Mouse (Mus musculus): Measurements from ENCODE around the gene Slc25a19. TPM values are rescaled to one million over a fixed set of nuclear protein-coding genes. Genes with fewer than 3 reads are reported as not detected.

Slc25a19 gene
- polyA plus RNA-seq, 1 experiment from 2014 or later, result 49.7 TPM

DNA sequence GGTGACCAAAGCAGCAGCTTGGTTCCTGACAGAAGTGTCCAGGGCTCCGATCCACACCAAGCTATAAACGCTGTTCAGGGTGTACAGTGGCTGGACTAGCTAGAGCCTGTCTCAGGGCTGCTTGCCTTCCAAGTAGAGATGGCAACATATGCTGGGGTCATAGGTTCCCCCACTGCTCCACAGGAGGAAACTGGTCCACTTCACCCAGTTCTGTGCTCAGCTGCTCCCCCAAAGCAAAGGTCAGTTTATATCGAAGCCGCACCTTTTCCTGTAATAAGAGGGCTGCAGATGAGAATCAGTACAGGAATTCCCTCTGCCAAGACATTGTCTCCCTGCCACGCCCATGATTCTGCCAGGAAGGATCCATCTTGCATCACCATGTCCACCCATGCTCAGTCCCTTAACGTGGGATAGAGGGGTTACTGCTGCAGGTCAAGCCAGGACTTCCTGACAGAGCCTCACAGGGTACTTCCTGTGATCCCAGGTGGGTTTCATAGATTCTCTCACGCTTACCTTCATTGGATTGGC, 42.5 kb downstream of the Slc25a19 start:
- Histone ChIP-seq H3K27ac (no peak overlapping the region), H3K4me1 (replicated peaks; ENCODE audit: insufficient read depth, low read length) (no peaks in the 10 kb centered on the region), H3K36me3 (ENCODE audit: insufficient read depth, low read length) (peaks cover 82% of the 10 kb centered on the region), H3K4me3 (replicated peaks; ENCODE audit: low read depth, low read length) (no peak overlapping the region), H3K9ac (ENCODE audit: low read depth, low read length) (no peak overlapping the region), H3K9me3 (replicated peaks; ENCODE audit: low read length) (no peaks in the 10 kb centered on the region), H3K27me3 (ENCODE audit: insufficient read depth, low read length) (no peaks in the 10 kb centered on the region), H3K4me2 (ENCODE audit: low read length) (no peak overlapping the region)
- ATAC-seq (replicated peaks; ENCODE audit: low FRiP score, low read depth) (no peak), DNase-seq (ENCODE audit: low spot score) (no peak)
- 84% methylated on average over 7 of the region's 7 CpGs for WGBS
- TF ChIP-seq CTCF (IDR thresholded peaks at IDR 0.05; ENCODE audit: low read depth), result no peak

DNA sequence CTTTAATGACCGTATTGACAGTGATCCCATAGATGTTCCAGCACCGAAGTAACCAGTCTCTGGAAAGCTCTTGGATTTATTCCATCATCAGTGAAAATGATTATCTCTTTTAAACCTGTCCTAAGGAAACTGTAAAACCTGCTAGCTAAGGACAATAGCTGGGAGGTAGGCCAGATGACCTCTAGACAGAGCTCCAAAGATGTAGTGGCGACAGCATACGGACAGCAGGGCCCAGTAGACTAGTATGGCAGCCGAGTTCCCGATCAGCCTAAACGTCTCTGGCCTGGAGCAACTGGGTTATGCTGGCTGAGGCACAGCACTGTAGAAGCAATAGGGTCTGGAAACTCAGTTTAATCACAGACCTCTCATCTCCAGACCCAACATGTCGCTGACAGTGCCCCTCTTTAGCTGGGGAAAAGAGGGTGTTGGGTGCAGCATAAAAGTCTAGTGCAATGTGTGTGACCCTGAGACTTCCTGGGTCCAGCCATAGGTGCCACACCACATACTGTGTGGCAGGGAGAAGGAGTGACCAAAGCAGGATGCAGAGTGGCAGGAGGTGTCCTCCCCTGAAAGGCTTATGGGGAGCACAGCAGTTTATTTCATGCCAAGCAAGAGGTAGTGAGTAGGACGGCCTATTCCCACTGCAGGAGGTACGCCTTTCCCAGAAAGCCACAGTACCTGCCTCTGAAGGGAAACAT, 43.6 kb downstream of the Slc25a19 start:
- Histone ChIP-seq H3K27ac (no peak overlapping the region), H3K36me3 (ENCODE audit: insufficient read depth, low read length) (peaks cover 80% of the 10 kb centered on the region), H3K4me1 (replicated peaks; ENCODE audit: insufficient read depth, low read length) (no peaks in the 10 kb centered on the region), H3K4me3 (replicated peaks; ENCODE audit: low read depth, low read length) (no peak overlapping the region), H3K27me3 (ENCODE audit: insufficient read depth, low read length) (no peaks in the 10 kb centered on the region), H3K9me3 (replicated peaks; ENCODE audit: low read length) (no peaks in the 10 kb centered on the region), H3K9ac (ENCODE audit: low read depth, low read length) (no peak overlapping the region), H3K4me2 (ENCODE audit: low read length) (no peak overlapping the region)
- ATAC-seq (replicated peaks; ENCODE audit: low FRiP score, low read depth) (no peak), DNase-seq (ENCODE audit: low spot score) (no peak)
- WGBS, result 83% methylated on average over 10 of the region's 10 CpGs
- TF ChIP-seq CTCF (IDR thresholded peaks at IDR 0.05; ENCODE audit: low read depth), result no peak

DNA sequence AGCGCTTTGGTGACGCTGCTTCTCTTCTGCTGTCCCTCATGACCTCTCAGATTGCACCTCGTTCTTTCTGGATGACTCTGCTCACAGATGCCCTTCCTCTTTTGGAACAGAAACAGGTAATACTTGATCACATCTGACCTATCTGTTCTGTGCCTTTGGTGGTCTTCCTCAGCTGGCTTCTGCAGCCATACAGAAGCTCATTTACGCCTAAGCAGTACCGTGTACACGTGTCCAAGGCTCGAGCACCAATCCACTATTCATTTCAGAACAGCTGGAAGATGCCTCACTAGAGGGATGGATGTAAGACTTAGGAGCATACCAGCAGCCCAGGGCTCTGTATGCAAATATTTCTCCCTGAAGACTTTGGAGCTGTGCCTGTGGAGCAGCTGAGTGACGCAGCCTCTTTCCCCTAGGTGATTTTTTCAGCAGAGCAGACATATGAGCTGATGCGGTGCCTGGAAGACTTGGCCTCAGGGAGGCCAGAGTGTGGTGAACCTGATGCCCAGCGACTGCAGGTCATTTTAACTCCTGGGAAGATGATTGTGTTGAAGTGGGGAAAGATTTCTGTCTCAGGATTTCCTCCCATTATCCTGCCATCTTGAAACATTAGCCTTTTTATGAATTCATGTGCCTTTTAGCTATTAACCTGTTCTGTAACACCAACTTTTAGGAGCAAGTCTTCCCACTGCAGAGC, 45.0 kb downstream of the Slc25a19 start:
- 79% methylated on average over 10 of the region's 10 CpGs for WGBS
- no peak overlapping the region for H3K4me2 ChIP-seq (ENCODE audit: low read length)

DNA sequence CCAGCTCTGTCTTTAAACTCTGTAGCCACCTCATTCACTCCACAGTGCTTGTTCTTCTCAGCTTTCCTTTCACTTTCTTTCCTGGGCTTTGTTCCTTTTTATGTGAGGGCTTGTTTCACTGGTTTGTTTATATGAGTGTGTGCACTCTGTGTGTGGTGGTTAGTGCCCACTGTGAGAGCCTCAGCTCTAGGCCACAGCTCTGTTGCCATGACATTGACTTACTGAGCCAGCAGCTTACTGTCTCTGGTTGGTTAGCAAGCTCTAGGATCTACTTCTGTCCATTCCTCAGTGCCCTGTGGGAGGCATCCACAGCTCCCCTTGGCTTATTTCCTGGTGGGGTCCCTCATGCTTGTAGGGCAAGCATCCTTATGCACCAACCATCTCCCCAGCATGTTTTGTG, 49.0 kb downstream of the Slc25a19 start:
- H3K4me1 ChIP-seq (replicated peaks; ENCODE audit: insufficient read depth, low read length), result no peaks in the 10 kb centered on the region
- H3K36me3 ChIP-seq (ENCODE audit: insufficient read depth, low read length), result peaks cover 47% of the 10 kb centered on the region
- H3K27me3 ChIP-seq (ENCODE audit: insufficient read depth, low read length), result no peaks in the 10 kb centered on the region
- H3K4me2 ChIP-seq (ENCODE audit: low read length), result no peak overlapping the region
- H3K4me3 ChIP-seq (replicated peaks; ENCODE audit: low read depth, low read length), result no peak overlapping the region
- ATAC-seq (replicated peaks; ENCODE audit: low FRiP score, low read depth) (no peak), DNase-seq (ENCODE audit: low spot score) (no peak)
- no peak overlapping the region for H3K9ac ChIP-seq (ENCODE audit: low read depth, low read length)
- no peak overlapping the region for H3K27ac ChIP-seq
- no peak for TF ChIP-seq CTCF (IDR thresholded peaks at IDR 0.05; ENCODE audit: low read depth)
- H3K9me3 ChIP-seq (replicated peaks; ENCODE audit: low read length), result no peaks in the 10 kb centered on the region

More for the DNA sequence above, 45.0 kb downstream of the Slc25a19 start:
- Histone ChIP-seq H3K27ac (no peak overlapping the region), H3K4me1 (replicated peaks; ENCODE audit: insufficient read depth, low read length) (no peaks in the 10 kb centered on the region), H3K36me3 (ENCODE audit: insufficient read depth, low read length) (peaks cover 76% of the 10 kb centered on the region), H3K9ac (ENCODE audit: low read depth, low read length) (no peak overlapping the region), H3K4me3 (replicated peaks; ENCODE audit: low read depth, low read length) (no peak overlapping the region), H3K27me3 (ENCODE audit: insufficient read depth, low read length) (no peaks in the 10 kb centered on the region), H3K9me3 (replicated peaks; ENCODE audit: low read length) (no peaks in the 10 kb centered on the region)
- DNase-seq (ENCODE audit: low spot score), result no peak
- no peak for ATAC-seq (replicated peaks; ENCODE audit: low FRiP score, low read depth)
- no peak for TF ChIP-seq CTCF (IDR thresholded peaks at IDR 0.05; ENCODE audit: low read depth)

DNA sequence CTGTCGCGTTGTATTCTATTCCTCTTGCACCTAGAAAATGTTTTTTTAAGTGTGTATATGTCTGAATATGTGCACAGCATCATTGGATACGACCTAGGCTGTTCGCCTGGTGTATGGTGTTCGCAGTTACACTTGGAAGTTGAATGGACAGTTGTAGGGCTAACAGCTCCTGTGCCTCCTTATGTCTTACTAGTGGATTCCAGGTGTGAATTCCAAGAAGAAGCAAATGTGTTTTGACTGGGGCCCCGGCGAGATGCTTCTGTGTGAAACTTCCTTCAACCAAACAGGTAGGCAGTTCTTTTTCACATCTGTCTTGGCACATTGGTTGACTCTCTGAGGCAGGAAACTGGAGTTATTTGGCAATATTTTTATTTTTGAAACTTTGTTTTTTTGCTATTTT, 63.1 kb downstream of the Slc25a19 start:
- H3K36me3 ChIP-seq (ENCODE audit: insufficient read depth, low read length), result peaks cover 28% of the 10 kb centered on the region
- H3K4me2 ChIP-seq (ENCODE audit: low read length), result peak overlapping the region; percentile 83
- peak overlapping the region; percentile 77 for H3K9ac ChIP-seq (ENCODE audit: low read depth, low read length)
- WGBS, result 13% methylated on average over 7 of the region's 7 CpGs
- peak overlapping the region; percentile 78 for H3K4me3 ChIP-seq (replicated peaks; ENCODE audit: low read depth, low read length)
- no peak for TF ChIP-seq CTCF (IDR thresholded peaks at IDR 0.05; ENCODE audit: low read depth)
- no peaks in the 10 kb centered on the region for H3K27me3 ChIP-seq (ENCODE audit: insufficient read depth, low read length)
- H3K4me1 ChIP-seq (replicated peaks; ENCODE audit: insufficient read depth, low read length), result peaks cover 10% of the 10 kb centered on the region; the same call in 1 of the 2 replicates
- H3K9me3 ChIP-seq (replicated peaks; ENCODE audit: low read length), result no peaks in the 10 kb centered on the region
- no peak overlapping the region for H3K27ac ChIP-seq
- DNase-seq (ENCODE audit: low spot score), result no peak
- no peak for ATAC-seq (replicated peaks; ENCODE audit: low FRiP score, low read depth)

Other genes starting within 250 kb of the Slc25a19 start
- 7.6 and 7.8 TPM in 2 replicates for gene Cdr2l, start 246.4 kb downstream of the Slc25a19 start, polyA plus RNA-seq (2015; fragmentation: Nextera tagmentation; extraction: Ambion mirVana)
- gene Mrpl58, start 224.5 kb downstream of the Slc25a19 start, polyA plus RNA-seq (2015; fragmentation: Nextera tagmentation; extraction: Ambion mirVana), result 225 and 232 TPM in 2 replicates
- 1,541 and 1,578 TPM in 2 replicates for gene Atp5h, start 208.3 kb downstream of the Slc25a19 start, polyA plus RNA-seq (2015; fragmentation: Nextera tagmentation; extraction: Ambion mirVana)
- 19.8 and 22.2 TPM in 2 replicates for gene Kctd2, start 208.2 kb downstream of the Slc25a19 start, polyA plus RNA-seq (2015; fragmentation: Nextera tagmentation; extraction: Ambion mirVana)
- 0.13 and 0.49 TPM in 2 replicates for gene Trim80, start 187.8 kb downstream of the Slc25a19 start, polyA plus RNA-seq (2015; fragmentation: Nextera tagmentation; extraction: Ambion mirVana)
- gene Slc16a5, start 165.8 kb downstream of the Slc25a19 start, polyA plus RNA-seq (2015; fragmentation: Nextera tagmentation; extraction: Ambion mirVana), result 47.7 and 51.1 TPM in 2 replicates
- 6.9 and 8.3 TPM in 2 replicates for gene Armc7, start 152.6 kb downstream of the Slc25a19 start, polyA plus RNA-seq (2015; fragmentation: Nextera tagmentation; extraction: Ambion mirVana)
- 90.6 and 94.3 TPM in 2 replicates for gene Nt5c, start 136.4 kb downstream of the Slc25a19 start, polyA plus RNA-seq (2015; fragmentation: Nextera tagmentation; extraction: Ambion mirVana)
- gene Jpt1, start 113.9 kb downstream of the Slc25a19 start, polyA plus RNA-seq (2015; fragmentation: Nextera tagmentation; extraction: Ambion mirVana), result 251 and 271 TPM in 2 replicates
- 1,008 and 1,013 TPM in 2 replicates for gene Sumo2, start 92.0 kb downstream of the Slc25a19 start, polyA plus RNA-seq (2015; fragmentation: Nextera tagmentation; extraction: Ambion mirVana)
- gene Nup85, start 63.9 kb downstream of the Slc25a19 start, polyA plus RNA-seq (2015; fragmentation: Nextera tagmentation; extraction: Ambion mirVana), result 74.6 and 94.9 TPM in 2 replicates
- 92.9 and 93.7 TPM in 2 replicates for gene Mrps7, start 24.4 kb downstream of the Slc25a19 start, polyA plus RNA-seq (2015; fragmentation: Nextera tagmentation; extraction: Ambion mirVana)
- gene Gga3, start 24.2 kb downstream of the Slc25a19 start, polyA plus RNA-seq (2015; fragmentation: Nextera tagmentation; extraction: Ambion mirVana), result 10.8 and 11.1 TPM in 2 replicates
- 57.3 and 61.6 TPM in 2 replicates for gene Mif4gd, start 15.3 kb downstream of the Slc25a19 start, polyA plus RNA-seq (2015; fragmentation: Nextera tagmentation; extraction: Ambion mirVana)
- 69.9 and 72.8 TPM in 2 replicates for gene Grb2, start 80.3 kb upstream of the Slc25a19 start, polyA plus RNA-seq (2015; fragmentation: Nextera tagmentation; extraction: Ambion mirVana)
- 19.6 TPM in 2 replicates for gene Tmem94, start 137.1 kb upstream of the Slc25a19 start, polyA plus RNA-seq (2015; fragmentation: Nextera tagmentation; extraction: Ambion mirVana)
- gene Caskin2, start 185.3 kb upstream of the Slc25a19 start, polyA plus RNA-seq (2015; fragmentation: Nextera tagmentation; extraction: Ambion mirVana), result 14.2 and 14.4 TPM in 2 replicates
- 34.7 and 36.2 TPM in 2 replicates for gene Tsen54, start 186.4 kb upstream of the Slc25a19 start, polyA plus RNA-seq (2015; fragmentation: Nextera tagmentation; extraction: Ambion mirVana)
- 54.5 and 61.2 TPM in 2 replicates for gene Llgl2, start 195.8 kb upstream of the Slc25a19 start, polyA plus RNA-seq (2015; fragmentation: Nextera tagmentation; extraction: Ambion mirVana)
- gene Myo15b, start 230.1 kb upstream of the Slc25a19 start, polyA plus RNA-seq (2015; fragmentation: Nextera tagmentation; extraction: Ambion mirVana), result 16.5 and 17.6 TPM in 2 replicates

Data from kidney, postnatal 0 days (tissue).